Mouse (Mus musculus) hindbrain, embryonic 10.5 days (tissue): ENCODE data around the gene Uhrf1bp1. TPM values are rescaled to one million over a fixed set of nuclear protein-coding genes. Genes with fewer than 3 reads are reported as not detected.
"Not testable (repeated sequence)": the region's sequence is repeated elsewhere in the genome, so short reads cannot be mapped to it uniquely, and the experiment has no call there.

ENCODE experiments used
- DNase-seq: peaks from one replicate; pipeline ENCODE4 v3.0.0-alpha.2; 2017; ENCODE audit warnings: low spot score
- H3K27ac ChIP-seq: fragments of 300-500 bp; sonication (generic); 2 replicates; pipeline ENCODE4 v1.5.1; 2016; ENCODE audit warnings: mild to moderate bottlenecking, moderate library complexity
- H3K27me3 ChIP-seq: fragments of 300-500 bp; sonication (generic); 2 replicates; pipeline ENCODE4 v1.6.1; 2016; ENCODE audit warnings: mild to moderate bottlenecking; ENCODE audit not compliant: poor library complexity, insufficient read depth, severe bottlenecking
- H3K36me3 ChIP-seq: fragments of 300-500 bp; sonication (generic); 2 replicates; pipeline ENCODE4 v1.6.1; 2016; ENCODE audit warnings: mild to moderate bottlenecking, moderate library complexity
- H3K4me1 ChIP-seq: fragments of 300-500 bp; sonication (generic); replicated peaks from 2 replicates; pipeline ENCODE4 v1.6.1; 2016; ENCODE audit warnings: mild to moderate bottlenecking
- H3K4me3 ChIP-seq: fragments of 300-500 bp; sonication (generic); 2 replicates; pipeline ENCODE4 v1.5.1; 2016; ENCODE audit warnings: mild to moderate bottlenecking, moderate library complexity
- H3K9me3 ChIP-seq: fragments of 300-500 bp; sonication (generic); 2 replicates; pipeline ENCODE4 v1.6.1; 2016; ENCODE audit warnings: mild to moderate bottlenecking, moderate library complexity
- WGBS: fragments of 180-500 bp; shearing (Covaris S2); methylation state at CpG from one replicate; pipeline ENCODE4 v1.1.7; 2016; 5-methylcytosine and 5-hydroxymethylcytosine counted together
- polyA plus RNA-seq: library from polyadenylated mRNA; unstranded; fragments of >200 nt; fragmentation: Nextera tagmentation; extraction: Ambion mirVana; gene quantifications from 2 replicates; pipeline ENCODE4 v1.2.1, GENCODE M21; 2016

Uhrf1bp1 gene
- polyA plus RNA-seq, 1 experiment from 2014 or later, result 6.9 TPM

- Histone ChIP-seq H3K9me3 (no peaks in the 10 kb centered on the region), H3K4me3 (no peak overlapping the region), H3K27me3 (no peaks in the 10 kb centered on the region), H3K4me1 (peaks cover 38% of the 10 kb centered on the region), H3K36me3 (no peaks in the 10 kb centered on the region), H3K27ac (no peak overlapping the region)
- 74% methylated on average over 1 of the region's 1 CpGs for WGBS
- DNase-seq, result no peak
Observed at GRCm38 (mm10) chr17:27824941-27825340, 31.3 kb upstream of the Uhrf1bp1 start.

- H3K9me3 ChIP-seq, result no peaks in the 10 kb centered on the region
- no peak overlapping the region for H3K27ac ChIP-seq
- DNase-seq, result no peak
- H3K4me1 ChIP-seq, result peaks cover 38% of the 10 kb centered on the region
- no peaks in the 10 kb centered on the region for H3K27me3 ChIP-seq
- H3K36me3 ChIP-seq, result no peaks in the 10 kb centered on the region
- WGBS, result 40% methylated on average over 3 of the region's 3 CpGs
- peak overlapping the region; percentile 52; the same call in 1 of the 2 replicates for H3K4me3 ChIP-seq
Observed at GRCm38 (mm10) chr17:27825539-27825938, 30.7 kb upstream of the Uhrf1bp1 start.

- H3K4me1 ChIP-seq, result peaks cover 33% of the 10 kb centered on the region
- peak overlapping the region; percentile 89 for H3K27ac ChIP-seq
- WGBS, result 4% methylated on average over 22 of the region's 22 CpGs
- no peaks in the 10 kb centered on the region for H3K9me3 ChIP-seq
- peak overlapping the region; percentile 52 for H3K4me3 ChIP-seq
- H3K36me3 ChIP-seq, result no peaks in the 10 kb centered on the region
- peak; percentile 76 for DNase-seq
- no peaks in the 10 kb centered on the region for H3K27me3 ChIP-seq
Observed at GRCm38 (mm10) chr17:27825984-27826905, 30.0 kb upstream of the Uhrf1bp1 start.

- Histone ChIP-seq H3K36me3 (no peaks in the 10 kb centered on the region), H3K9me3 (no peaks in the 10 kb centered on the region), H3K4me3 (peak overlapping the region; percentile 52), H3K4me1 (peaks cover 29% of the 10 kb centered on the region), H3K27me3 (no peaks in the 10 kb centered on the region), H3K27ac (peak overlapping the region; percentile 89)
- DNase-seq, result peak; percentile 64
- WGBS, result 2% methylated on average over 9 of the region's 9 CpGs
Observed at GRCm38 (mm10) chr17:27826908-27827383, 29.3 kb upstream of the Uhrf1bp1 start.

- 29% methylated on average over 6 of the region's 6 CpGs for WGBS
- H3K27ac ChIP-seq, result peak overlapping the region; percentile 89
- H3K4me1 ChIP-seq, result peaks cover 29% of the 10 kb centered on the region
- no peaks in the 10 kb centered on the region for H3K9me3 ChIP-seq
- H3K4me3 ChIP-seq, result peak overlapping the region; percentile 52
- peak; percentile 25 for DNase-seq
- no peaks in the 10 kb centered on the region for H3K27me3 ChIP-seq
- no peaks in the 10 kb centered on the region for H3K36me3 ChIP-seq
Observed at GRCm38 (mm10) chr17:27827511-27827910, 28.7 kb upstream of the Uhrf1bp1 start.

- peak; percentile 12 for DNase-seq
- no peaks in the 10 kb centered on the region for H3K9me3 ChIP-seq
- WGBS, result 52% methylated on average over 7 of the region's 7 CpGs
Observed at GRCm38 (mm10) chr17:27830411-27830810, 25.8 kb upstream of the Uhrf1bp1 start.

GRCm38 (mm10) chr17:27837850-27838249, 18.4 kb upstream of the Uhrf1bp1 start, which contains the start of gene Snrpc:
Gene Snrpc (plus strand): TSS chr17:27838150.
- DNase-seq, H3K9me3 ChIP-seq, H3K27me3 ChIP-seq, H3K27ac ChIP-seq, H3K4me1 ChIP-seq, H3K4me3 ChIP-seq: not testable (repeated sequence)
- WGBS, result 86% methylated on average over 4 of the region's 4 CpGs
- H3K36me3 ChIP-seq, result peaks cover 12% of the 10 kb centered on the region

More at GRCm38 (mm10) chr17:27830411-27830810, 25.8 kb upstream of the Uhrf1bp1 start:
- Histone ChIP-seq H3K27ac (no peak overlapping the region), H3K27me3 (no peaks in the 10 kb centered on the region), H3K36me3 (no peaks in the 10 kb centered on the region), H3K4me3 (no peak overlapping the region), H3K4me1 (peaks cover 25% of the 10 kb centered on the region)

- Histone ChIP-seq H3K27me3 (0 out of 2 replicates have a peak, but pooled peaks cover 6% of the 10 kb centered on the region), H3K9me3 (no peaks in the 10 kb centered on the region), H3K4me3 (peak overlapping the region; percentile 74), H3K36me3 (peaks cover 29% of the 10 kb centered on the region), H3K4me1 (peaks cover 10% of the 10 kb centered on the region), H3K27ac (peak overlapping the region; percentile 87)
- WGBS, result 3% methylated on average over 35 of the region's 35 CpGs
- peak; percentile 97 for DNase-seq
Observed at GRCm38 (mm10) chr17:27839469-27840252, 16.6 kb upstream of the Uhrf1bp1 start.

GRCm38 (mm10) chr17:27848351-27848750, 7.9 kb upstream of the Uhrf1bp1 start:
- 97% methylated on average over 1 of the region's 1 CpGs for WGBS
- Histone ChIP-seq H3K9me3 (no peaks in the 10 kb centered on the region), H3K27me3 (no peaks in the 10 kb centered on the region), H3K4me3 (no peak overlapping the region), H3K27ac (no peak overlapping the region), H3K36me3 (peaks cover 99% of the 10 kb centered on the region), H3K4me1 (no peaks in the 10 kb centered on the region)
- DNase-seq, result no peak

GRCm38 (mm10) chr17:27851076-27851475, 5.2 kb upstream of the Uhrf1bp1 start:
- H3K4me3 ChIP-seq, result no peak overlapping the region
- DNase-seq, result no peak
- peaks cover 88% of the 10 kb centered on the region for H3K36me3 ChIP-seq
- H3K9me3 ChIP-seq, result no peaks in the 10 kb centered on the region
- no peaks in the 10 kb centered on the region for H3K4me1 ChIP-seq
- H3K27ac ChIP-seq, result no peak overlapping the region
- no peaks in the 10 kb centered on the region for H3K27me3 ChIP-seq
- 85% methylated on average over 3 of the region's 3 CpGs for WGBS

GRCm38 (mm10) chr17:27856798-27857648, 782 bp downstream of the Uhrf1bp1 start:
- peak overlapping the region; percentile 94 for H3K27ac ChIP-seq
- no peaks in the 10 kb centered on the region for H3K9me3 ChIP-seq
- no peaks in the 10 kb centered on the region for H3K27me3 ChIP-seq
- 2% methylated on average over 52 of the region's 52 CpGs for WGBS
- peak overlapping the region; percentile 90 for H3K4me3 ChIP-seq
- DNase-seq, result peak; percentile 70
- peaks cover 34% of the 10 kb centered on the region for H3K4me1 ChIP-seq
- peaks cover 32% of the 10 kb centered on the region for H3K36me3 ChIP-seq
